Comparison of ENCODE assay signal across 9 mouse cellular contexts in the genomic region with DNA sequence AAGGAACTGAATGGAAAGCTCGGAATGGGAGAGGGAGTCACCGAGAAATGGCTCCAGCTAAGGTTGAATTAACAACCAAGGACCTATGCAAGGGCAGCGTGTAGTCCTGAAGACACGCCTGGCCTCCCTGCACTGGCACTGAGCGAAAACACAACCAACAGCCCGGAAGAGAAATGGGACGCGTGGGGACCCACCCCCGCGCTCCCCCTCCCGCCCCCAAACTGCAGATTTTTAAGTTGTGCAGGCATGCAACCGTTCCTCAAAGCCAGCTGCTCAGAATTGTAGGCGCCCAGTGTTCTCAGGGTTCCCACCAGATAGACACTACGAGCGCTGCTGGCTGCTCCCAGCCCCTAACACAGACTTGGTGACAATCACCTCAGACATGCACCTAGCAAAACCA. TPM values are rescaled to one million over a fixed set of nuclear protein-coding genes. Genes with fewer than 3 reads are reported as not detected.
A peak's percentile ranks its signal among the peaks of the same experiment; 100 is the strongest.
DNase-seq lines count a peak whose midpoint lies in the region; ATAC-seq and TF ChIP-seq lines count a peak whose summit lies in the region.
"Had no signal": no experiment of that assay in that cellular context is flagged by ENCODE, and none has a peak within 500 bp of the region (broad histone marks: within the 10 kb centered on the region; RNA-seq: fewer than 3 reads in every experiment).

A gene (minus strand): TSS at position 42 of the 400 bp plus-strand sequence.

- H3K27me3 ChIP-seq in embryonic facial prominence, embryonic 12.5 days = peaks cover 57% of the 10 kb centered on the region
- peaks cover 57% of the 10 kb centered on the region for H3K27me3 ChIP-seq in hindbrain, embryonic 12.5 days
- H3K27me3 ChIP-seq in midbrain, embryonic 14.5 days (ENCODE audit: control insufficient read depth, insufficient read depth, low read length) = peaks cover 43% of the 10 kb centered on the region

- peak within 1 kb of the TSS; percentile 68 for H3K4me3 ChIP-seq in layer of hippocampus, adult 2 months
- H3K4me3 ChIP-seq in embryonic facial prominence, embryonic 12.5 days = peak within 1 kb of the TSS; percentile 56
- H3K4me3 ChIP-seq in hindbrain, embryonic 12.5 days = peak within 1 kb of the TSS; percentile 52
- H3K4me3 ChIP-seq in midbrain, embryonic 14.5 days (replicated peaks; ENCODE audit: low read depth, low read length) = peak within 1 kb of the TSS; percentile 53

- peak within 1 kb of the TSS; percentile 57 for H3K9ac ChIP-seq in embryonic facial prominence, embryonic 12.5 days
- peak within 1 kb of the TSS; percentile 50 for H3K9ac ChIP-seq in hindbrain, embryonic 12.5 days
- H3K9ac ChIP-seq in midbrain, embryonic 14.5 days (replicated peaks; ENCODE audit: low read length) = peak within 1 kb of the TSS; percentile 50

- no peaks in the 10 kb centered on the region for H3K9me3 ChIP-seq in embryonic facial prominence, embryonic 12.5 days
- no peaks in the 10 kb centered on the region for H3K9me3 ChIP-seq in hindbrain, embryonic 12.5 days (replicated peaks)
- H3K9me3 ChIP-seq in midbrain, embryonic 14.5 days (ENCODE audit: control insufficient read depth, low read length) = no peaks in the 10 kb centered on the region

- peak within 1 kb of the TSS; percentile 76 for H3K27ac ChIP-seq in layer of hippocampus, adult 2 months
- no peak within 1 kb of the TSS for H3K27ac ChIP-seq in embryonic facial prominence, embryonic 12.5 days
- no peak within 1 kb of the TSS for H3K27ac ChIP-seq in hindbrain, embryonic 12.5 days
- no peak within 1 kb of the TSS for H3K27ac ChIP-seq in midbrain, embryonic 14.5 days (replicated peaks; ENCODE audit: low read depth, low read length)
- H3K27ac ChIP-seq: macrophage had no signal

- no peaks in the 10 kb centered on the region for H3K36me3 ChIP-seq in embryonic facial prominence, embryonic 12.5 days
- H3K36me3 ChIP-seq in hindbrain, embryonic 12.5 days = no peaks in the 10 kb centered on the region
- H3K36me3 ChIP-seq in midbrain, embryonic 14.5 days (ENCODE audit: control insufficient read depth, insufficient read depth, low read length) = no peaks in the 10 kb centered on the region

- DNase-seq in layer of hippocampus, adult 2 months (ENCODE audit: low spot score in 2 of 2) = no peak
- DNase-seq in layer of hippocampus, adult 9-11 months = no peak
- DNase-seq in midbrain, embryonic 14.5 days = no peak
- DNase-seq in spleen, adult 12 weeks (ENCODE audit: low spot score) = no peak
- DNase-seq in embryo, embryonic 10.5 days (ENCODE audit: low spot score) = no peak

- peak within 1 kb of the TSS; percentile 96 for H3K4me2 ChIP-seq in embryonic facial prominence, embryonic 12.5 days (replicated peaks)
- peak within 1 kb of the TSS; percentile 94 for H3K4me2 ChIP-seq in hindbrain, embryonic 12.5 days (replicated peaks)
- peak within 1 kb of the TSS; percentile 97 for H3K4me2 ChIP-seq in midbrain, embryonic 14.5 days (ENCODE audit: low read length)

- no peak for ATAC-seq in embryonic facial prominence, embryonic 12.5 days (ENCODE audit: insufficient number of reproducible peaks, insufficient read depth, low FRiP score, low TSS enrichment)
- no peak for ATAC-seq in hindbrain, embryonic 12.5 days (ENCODE audit: low FRiP score)
- ATAC-seq in midbrain, embryonic 14.5 days (ENCODE audit: low FRiP score, low TSS enrichment) = no peak
- no peak for ATAC-seq in inflammation-experienced regulatory T-cells, adult 6 months

- no peak for TF ChIP-seq CTCF in layer of hippocampus, adult 2 months (conservative IDR thresholded peaks at IDR 0.05)

- H3K4me1 ChIP-seq in embryonic facial prominence, embryonic 12.5 days = 0 out of 2 replicates have a peak, but pooled peaks cover 2% of the 10 kb centered on the region
- peaks cover 8% of the 10 kb centered on the region for H3K4me1 ChIP-seq in hindbrain, embryonic 12.5 days
- peaks cover 15% of the 10 kb centered on the region for H3K4me1 ChIP-seq in midbrain, embryonic 14.5 days (ENCODE audit: control insufficient read depth, insufficient read depth, low read length)

- 26% methylated on average over 15 of the region's 15 CpGs for WGBS in embryonic facial prominence, embryonic 12.5 days
- whole genome bisulfite sequencing in hindbrain, embryonic 12.5 days = 24% methylated on average over 15 of the region's 15 CpGs
- WGBS in midbrain, embryonic 14.5 days = 18% methylated on average over 15 of the region's 15 CpGs

RNA-seq across cellular contexts. Expression of the gene that starts here (rescaled TPM):
- 10 to 100 TPM; 12.4 to 13.0 TPM for total RNA-seq in layer of hippocampus, adult 2 months (2021)
- 0.93 and 1.2 TPM in 2 replicates for polyA plus RNA-seq in embryonic facial prominence, embryonic 12.5 days (2016; fragmentation: Nextera tagmentation; extraction: Ambion mirVana)
- polyA plus RNA-seq in hindbrain, embryonic 12.5 days (2016; fragmentation: Nextera tagmentation; extraction: Ambion mirVana) = 0.79 and 0.98 TPM in 2 replicates
- polyA plus RNA-seq in midbrain, embryonic 14.5 days (2014; fragmentation: Nextera tagmentation; extraction: Ambion mirVana) = 0.18 and 0.46 TPM in 2 replicates
- not detected for polyA plus RNA-seq in inflammation-experienced regulatory T-cells, adult 6 months (2017; shearing (Covaris generic))
- polyA plus RNA-seq: macrophage had no signal
